Mouse (Mus musculus) ES-Bruce4 (cell line): Measurements from ENCODE around the gene Gas2l3. TPM values are rescaled to one million over a fixed set of nuclear protein-coding genes. Genes with fewer than 3 reads are reported as not detected.

Source experiments
- H3K27ac ChIP-seq: 2 replicates; pipeline ENCODE4 v1.5.1; 2012; ENCODE audit warnings: low read length, inconsistent platforms; ENCODE audit not compliant: insufficient read depth
- H3K27me3 ChIP-seq: 2 replicates; pipeline ENCODE4 v1.6.1; 2012; ENCODE audit warnings: mild to moderate bottlenecking, low read length, inconsistent platforms; ENCODE audit not compliant: control insufficient read depth, poor library complexity, insufficient read depth, severe bottlenecking
- H3K36me3 ChIP-seq: 2 replicates; pipeline ENCODE4 v1.6.1; 2012; ENCODE audit warnings: inconsistent platforms, mild to moderate bottlenecking, low read length, moderate library complexity; ENCODE audit not compliant: control insufficient read depth, poor library complexity, insufficient read depth, severe bottlenecking
- H3K4me1 ChIP-seq: one replicate; pipeline ENCODE4 v1.8.1; 2011; ENCODE audit warnings: low read length; ENCODE audit not compliant: control insufficient read depth, insufficient read depth
- H3K4me3 ChIP-seq: 2 replicates; pipeline ENCODE4 v1.5.1; 2011; ENCODE audit warnings: low read depth, mild to moderate bottlenecking, low read length
- H3K9ac ChIP-seq: 2 replicates; pipeline ENCODE4 v1.6.1; 2012; ENCODE audit warnings: low read depth, mild to moderate bottlenecking, inconsistent platforms; ENCODE audit not compliant: poor library complexity, severe bottlenecking
- H3K9me3 ChIP-seq: replicated peaks from 2 replicates; pipeline ENCODE4 v1.6.1; 2012; ENCODE audit warnings: mild to moderate bottlenecking, low read length, inconsistent platforms; ENCODE audit not compliant: control insufficient read depth, poor library complexity, insufficient read depth, severe bottlenecking
- CTCF ChIP-seq: IDR thresholded peaks from one replicate; pipeline ENCODE4 v1.8.1; 2011; ENCODE audit warnings: low read depth, low read length
- EP300 ChIP-seq: IDR thresholded peaks from 2 replicates; pipeline ENCODE4 v1.6.1; 2011; ENCODE audit warnings: low read depth, low read length; ENCODE audit not compliant: insufficient read depth
- POLR2A ChIP-seq: IDR thresholded peaks from one replicate; pipeline ENCODE4 v1.8.1; 2011; ENCODE audit warnings: low read length; ENCODE audit not compliant: insufficient read depth
- polyA plus RNA-seq: library from polyadenylated mRNA; stranded (reverse); fragments of >200 nt; gene quantifications from 2 replicates; pipeline ENCODE4 v1.2.4, GENCODE M21; 2011; ENCODE audit warnings: low read depth; ENCODE audit not compliant: missing spikeins, insufficient read depth, insufficient read length

The Gas2l3 gene
- polyA plus RNA-seq, 1 experiment, result 65.0 TPM

DNA sequence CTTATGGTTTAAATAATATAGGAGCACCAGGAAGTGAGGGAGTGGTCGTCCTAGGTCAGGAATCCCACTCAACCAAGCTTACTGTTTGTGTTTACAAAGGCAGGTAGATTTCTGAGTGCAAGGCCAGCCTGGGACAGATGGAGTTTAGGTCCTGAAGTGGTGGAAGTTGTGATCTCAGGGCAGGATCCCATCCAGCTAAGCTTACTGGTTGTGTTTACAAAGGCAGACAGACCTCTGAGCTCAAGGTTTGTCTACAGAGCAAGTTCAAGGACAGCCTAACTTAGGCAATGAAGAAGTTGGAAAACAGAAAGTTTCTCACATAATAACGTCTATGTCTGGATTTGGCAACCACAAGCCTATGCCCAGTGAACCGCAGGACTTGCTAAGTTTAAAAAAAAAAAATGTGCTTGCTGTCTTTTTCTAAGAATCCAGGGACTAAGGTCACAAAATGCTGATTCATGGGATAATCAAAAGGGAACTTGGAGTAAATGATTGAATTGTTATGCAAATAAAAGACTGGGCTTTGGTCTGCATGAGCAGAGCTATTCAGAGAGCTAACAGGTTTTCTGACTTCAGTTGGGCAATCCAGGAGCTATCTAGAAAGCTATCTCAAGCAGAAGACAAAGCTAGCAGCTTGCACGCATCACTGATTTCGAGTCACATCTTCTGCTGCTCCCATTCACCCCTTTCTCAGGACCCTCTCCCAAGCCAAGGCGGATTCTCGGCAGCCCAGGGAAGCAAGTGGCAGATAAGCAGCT, 27.0 kb upstream of the Gas2l3 start:
- H3K4me3 ChIP-seq, result no peak overlapping the region
- no peak for TF ChIP-seq POLR2A
- no peak for TF ChIP-seq CTCF
- no peak for TF ChIP-seq EP300
- no peaks in the 10 kb centered on the region for H3K4me1 ChIP-seq
- H3K9me3 ChIP-seq, result peaks cover 6% of the 10 kb centered on the region; the same call in 1 of the 2 replicates
- H3K27me3 ChIP-seq, result no peaks in the 10 kb centered on the region
- H3K36me3 ChIP-seq, result no peaks in the 10 kb centered on the region
- peak overlapping the region; percentile 71 for H3K27ac ChIP-seq
- H3K9ac ChIP-seq, result no peak overlapping the region

DNA sequence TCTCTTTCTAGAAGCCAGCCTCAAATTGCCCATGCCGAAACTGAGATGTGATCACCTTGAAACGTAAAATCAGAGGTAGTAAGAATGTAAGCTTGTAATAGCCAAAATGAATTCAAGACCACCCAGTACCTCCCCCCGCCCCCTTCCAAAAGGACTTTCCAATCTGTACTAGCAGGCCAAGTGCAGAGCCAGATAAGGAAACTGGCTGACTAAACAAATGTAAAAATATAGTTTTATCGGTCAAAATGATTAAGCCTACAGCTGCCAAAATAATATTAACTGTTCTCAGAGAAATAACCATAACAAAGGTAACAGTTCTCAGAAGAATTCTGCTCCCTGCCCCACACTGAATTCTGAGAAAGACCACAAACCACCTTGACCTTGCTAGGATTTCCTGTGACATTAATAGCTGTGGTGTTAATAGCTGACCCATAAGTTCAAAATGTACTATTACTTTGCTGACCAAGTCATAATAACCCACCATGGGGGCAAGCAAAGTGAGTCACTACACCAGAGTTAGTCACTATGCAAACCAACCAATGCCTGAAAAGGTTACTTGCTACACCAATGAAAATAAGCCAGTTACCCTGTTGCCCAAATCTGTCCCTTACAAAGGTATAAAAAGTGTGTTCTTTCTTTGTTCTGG, 21.1 kb upstream of the Gas2l3 start:
- Histone ChIP-seq H3K36me3 (no peaks in the 10 kb centered on the region), H3K4me3 (no peak overlapping the region), H3K27me3 (no peaks in the 10 kb centered on the region), H3K27ac (no peak overlapping the region), H3K4me1 (no peaks in the 10 kb centered on the region), H3K9me3 (peaks cover 2% of the 10 kb centered on the region; the same call in 1 of the 2 replicates), H3K9ac (no peak overlapping the region)
- no peak for TF ChIP-seq EP300
- TF ChIP-seq CTCF, result no peak

DNA sequence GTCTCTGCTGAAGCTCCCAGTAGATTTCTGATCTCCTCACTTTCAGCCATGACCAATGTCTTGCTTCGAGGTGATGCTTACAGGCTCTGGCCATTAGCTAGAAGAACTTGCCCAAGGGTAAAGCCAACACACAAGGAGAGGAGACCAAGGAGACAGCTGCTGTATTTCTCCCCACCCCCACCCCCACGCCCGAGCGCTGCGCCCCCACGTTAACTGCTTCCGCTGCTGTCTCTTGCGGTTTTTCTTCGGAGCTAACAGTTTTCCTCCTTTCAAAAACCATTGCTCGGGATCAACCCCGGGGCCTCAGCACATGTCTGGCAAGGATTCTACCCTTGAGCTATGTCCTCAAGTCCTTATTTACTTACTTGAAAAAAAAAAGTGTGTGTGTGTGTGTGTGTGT, 19.1 kb upstream of the Gas2l3 start:
- no peaks in the 10 kb centered on the region for H3K4me1 ChIP-seq
- H3K9ac ChIP-seq, result no peak overlapping the region
- H3K36me3 ChIP-seq, result no peaks in the 10 kb centered on the region
- H3K4me3 ChIP-seq, result no peak overlapping the region
- H3K27me3 ChIP-seq, result no peaks in the 10 kb centered on the region; the same call in 1 of the 2 replicates
- H3K27ac ChIP-seq, result no peak overlapping the region
- TF ChIP-seq CTCF (no peak), EP300 (no peak), POLR2A (no peak)
- no peaks in the 10 kb centered on the region for H3K9me3 ChIP-seq

- Histone ChIP-seq H3K4me3 (no peak overlapping the region), H3K27ac (no peak overlapping the region), H3K36me3 (no peaks in the 10 kb centered on the region), H3K9ac (no peak overlapping the region), H3K27me3 (no peaks in the 10 kb centered on the region; the same call in 1 of the 2 replicates), H3K9me3 (no peaks in the 10 kb centered on the region), H3K4me1 (no peaks in the 10 kb centered on the region)
- TF ChIP-seq CTCF, result peak; percentile 31
- TF ChIP-seq POLR2A, result no peak
Measured at GRCm38 (mm10) chr10:89461856-89462507, 18.2 kb upstream of the Gas2l3 start.

DNA sequence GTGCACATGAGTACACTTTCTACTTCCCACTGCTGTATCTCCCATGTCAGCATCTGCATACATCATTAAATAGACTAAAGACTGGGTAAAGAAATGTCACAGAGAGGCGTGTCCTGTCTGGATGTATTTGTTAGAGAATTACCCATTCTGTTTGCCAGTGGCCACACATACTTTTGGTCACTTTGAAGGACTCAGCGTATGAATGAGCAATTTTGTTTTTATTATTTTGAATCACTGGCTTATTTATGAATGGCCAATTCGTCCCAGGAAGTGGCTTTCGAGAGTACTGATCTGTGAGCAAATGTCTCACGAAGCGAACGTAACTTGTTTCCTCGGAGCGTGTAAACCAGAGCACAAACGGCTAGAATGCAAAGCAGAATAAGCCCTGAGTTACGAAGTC, 17.2 kb upstream of the Gas2l3 start:
- H3K9ac ChIP-seq, result no peak overlapping the region
- TF ChIP-seq EP300 (no peak), CTCF (no peak), POLR2A (no peak)
- H3K27me3 ChIP-seq, result no peaks in the 10 kb centered on the region; the same call in 1 of the 2 replicates
- H3K4me3 ChIP-seq, result no peak overlapping the region
- no peaks in the 10 kb centered on the region for H3K4me1 ChIP-seq
- H3K27ac ChIP-seq, result no peak overlapping the region
- no peaks in the 10 kb centered on the region for H3K36me3 ChIP-seq
- H3K9me3 ChIP-seq, result no peaks in the 10 kb centered on the region

DNA sequence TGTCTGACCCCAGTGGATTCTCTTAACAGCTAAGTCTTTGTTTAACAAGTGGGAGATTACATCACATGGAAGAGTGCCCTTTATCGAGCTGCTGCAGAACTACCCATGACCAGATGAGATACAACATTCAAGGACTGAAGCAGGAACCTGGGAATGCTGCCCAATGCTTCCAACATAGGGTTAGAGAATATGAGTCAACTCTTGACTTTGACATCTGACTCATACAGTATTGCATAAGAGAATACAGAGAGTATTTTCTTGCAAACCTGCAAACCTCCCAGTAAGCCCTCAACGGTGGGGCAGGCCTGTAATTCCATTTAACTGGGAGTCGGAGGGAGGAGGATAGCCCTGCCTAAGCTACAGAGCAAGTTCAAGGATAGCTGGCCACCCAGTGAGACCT, 15.0 kb upstream of the Gas2l3 start:
- TF ChIP-seq EP300 (no peak), POLR2A (no peak), CTCF (no peak)
- H3K27ac ChIP-seq, result no peak overlapping the region
- no peak overlapping the region for H3K9ac ChIP-seq
- H3K36me3 ChIP-seq, result no peaks in the 10 kb centered on the region
- no peaks in the 10 kb centered on the region; the same call in 1 of the 2 replicates for H3K27me3 ChIP-seq
- H3K4me1 ChIP-seq, result no peaks in the 10 kb centered on the region
- H3K9me3 ChIP-seq, result no peaks in the 10 kb centered on the region
- H3K4me3 ChIP-seq, result no peak overlapping the region
